Mouse (Mus musculus) heart, embryonic 12.5 days (tissue): ENCODE results near the gene Tbx6. TPM values are rescaled to one million over a fixed set of nuclear protein-coding genes. Genes with fewer than 3 reads are reported as not detected.
A peak's percentile ranks its signal among the peaks of the same experiment; 100 is the strongest.
"Not testable (repeated sequence)": the region's sequence is repeated elsewhere in the genome, so short reads cannot be mapped to it uniquely, and the experiment has no call there.

Source experiments
- ATAC-seq: fragments of 200-750 bp; cut with Nextera tagmentation; 2 replicates; pipeline ENCODE4 v1.8.0; 2017; ENCODE audit warnings: moderate TSS enrichment, moderate library complexity; ENCODE audit not compliant: insufficient number of reproducible peaks, low FRiP score
- H3K27ac ChIP-seq: fragments of 300-500 bp; sonication (generic); 2 replicates; pipeline ENCODE4 v1.5.1; 2016; ENCODE audit warnings: mild to moderate bottlenecking, moderate library complexity; ENCODE audit not compliant: poor library complexity, severe bottlenecking
- H3K27me3 ChIP-seq: fragments of 300-500 bp; sonication (generic); replicated peaks from 2 replicates; pipeline ENCODE4 v1.6.1; 2016; ENCODE audit warnings: mild to moderate bottlenecking, moderate library complexity
- H3K36me3 ChIP-seq: fragments of 300-500 bp; sonication (generic); 2 replicates; pipeline ENCODE4 v1.6.1; 2016; ENCODE audit warnings: mild to moderate bottlenecking, moderate library complexity
- H3K4me1 ChIP-seq: fragments of 300-500 bp; sonication (generic); replicated peaks from 2 replicates; pipeline ENCODE4 v1.6.1; 2016; ENCODE audit warnings: mild to moderate bottlenecking
- H3K4me2 ChIP-seq: fragments of 300-500 bp; sonication (generic); 2 replicates; pipeline ENCODE4 v1.6.1; 2016; ENCODE audit warnings: mild to moderate bottlenecking, moderate library complexity
- H3K4me3 ChIP-seq: fragments of 300-500 bp; sonication (generic); 2 replicates; pipeline ENCODE4 v1.5.1; 2016; ENCODE audit warnings: mild to moderate bottlenecking
- H3K9ac ChIP-seq: fragments of 300-500 bp; sonication (generic); 2 replicates; pipeline ENCODE4 v1.6.1; 2016; ENCODE audit warnings: mild to moderate bottlenecking, moderate library complexity
- H3K9me3 ChIP-seq: fragments of 300-500 bp; sonication (generic); replicated peaks from 2 replicates; pipeline ENCODE4 v1.6.1; 2016; ENCODE audit warnings: mild to moderate bottlenecking, moderate library complexity
- WGBS: fragments of 180-500 bp; shearing (Covaris S2); methylation state at CpG from one replicate; pipeline ENCODE4 v1.1.7; 2016; 5-methylcytosine and 5-hydroxymethylcytosine counted together
- polyA plus RNA-seq: library from polyadenylated mRNA; unstranded; fragments of >200 nt; fragmentation: Nextera tagmentation; extraction: Ambion mirVana; gene quantifications from 2 replicates; pipeline ENCODE4 v1.2.1, GENCODE M21; 2016

Tbx6 gene
- polyA plus RNA-seq, 1 experiment from 2014 or later, result 0.33 TPM

- peaks cover 68% of the 10 kb centered on the region for H3K36me3 ChIP-seq
- H3K9me3 ChIP-seq, result no peaks in the 10 kb centered on the region
- ATAC-seq, result no peak
- no peak overlapping the region for H3K27ac ChIP-seq
- WGBS, result 83% methylated on average over 11 of the region's 12 CpGs
- H3K4me2 ChIP-seq, result no peak overlapping the region
- no peak overlapping the region for H3K4me3 ChIP-seq
- H3K27me3 ChIP-seq, result no peaks in the 10 kb centered on the region
- H3K4me1 ChIP-seq, result peaks cover 5% of the 10 kb centered on the region
- no peak overlapping the region for H3K9ac ChIP-seq
Observed at GRCm38 (mm10) chr7:126770784-126771183, 10.5 kb upstream of the Tbx6 start.

GRCm38 (mm10) chr7:126773351-126773750 lies 7.9 kb upstream of the Tbx6 start:
- Histone ChIP-seq H3K27me3 (no peaks in the 10 kb centered on the region), H3K4me3 (no peak overlapping the region), H3K4me2 (no peak overlapping the region), H3K36me3 (peaks cover 49% of the 10 kb centered on the region), H3K9ac (no peak overlapping the region), H3K4me1 (peaks cover 23% of the 10 kb centered on the region), H3K9me3 (no peaks in the 10 kb centered on the region), H3K27ac (no peak overlapping the region)
- 76% methylated on average over 2 of the region's 2 CpGs for WGBS
- no peak for ATAC-seq

GRCm38 (mm10) chr7:126774463-126774862 lies 6.8 kb upstream of the Tbx6 start:
- Histone ChIP-seq H3K4me2 (no peak overlapping the region), H3K36me3 (peaks cover 47% of the 10 kb centered on the region), H3K27ac (no peak overlapping the region), H3K9me3 (no peaks in the 10 kb centered on the region), H3K27me3 (no peaks in the 10 kb centered on the region), H3K4me3 (no peak overlapping the region), H3K9ac (no peak overlapping the region), H3K4me1 (peaks cover 24% of the 10 kb centered on the region)
- ATAC-seq, result no peak
- WGBS, result 78% methylated on average over 2 of the region's 2 CpGs

- H3K9me3 ChIP-seq, result no peaks in the 10 kb centered on the region
- H3K4me2 ChIP-seq, result peak overlapping the region; percentile 94; the same call in 1 of the 2 replicates
- H3K27ac ChIP-seq, result 0 out of 2 replicates have a peak overlapping the region, but pooled peaks have one; percentile 76
- 0 out of 2 replicates have a peak overlapping the region, but pooled peaks have one; percentile 96 for H3K9ac ChIP-seq
- peaks cover 33% of the 10 kb centered on the region for H3K4me1 ChIP-seq
- H3K4me3 ChIP-seq, result no peak overlapping the region
- no peak for ATAC-seq
- H3K27me3 ChIP-seq, result no peaks in the 10 kb centered on the region
- 77% methylated on average over 10 of the region's 10 CpGs for WGBS
- peaks cover 37% of the 10 kb centered on the region for H3K36me3 ChIP-seq
Observed at GRCm38 (mm10) chr7:126775185-126775977, 5.9 kb upstream of the Tbx6 start.

GRCm38 (mm10) chr7:126775978-126776234 lies 5.4 kb upstream of the Tbx6 start:
- Histone ChIP-seq H3K27ac (peak overlapping the region; percentile 76; the same call in 1 of the 2 replicates), H3K27me3 (no peaks in the 10 kb centered on the region), H3K9me3 (no peaks in the 10 kb centered on the region), H3K4me2 (peak overlapping the region; percentile 94), H3K36me3 (peaks cover 32% of the 10 kb centered on the region), H3K4me3 (no peak overlapping the region), H3K4me1 (peaks cover 34% of the 10 kb centered on the region), H3K9ac (peak overlapping the region; percentile 96; the same call in 1 of the 2 replicates)
- 51% methylated on average over 3 of the region's 3 CpGs for WGBS
- no peak for ATAC-seq

DNA sequence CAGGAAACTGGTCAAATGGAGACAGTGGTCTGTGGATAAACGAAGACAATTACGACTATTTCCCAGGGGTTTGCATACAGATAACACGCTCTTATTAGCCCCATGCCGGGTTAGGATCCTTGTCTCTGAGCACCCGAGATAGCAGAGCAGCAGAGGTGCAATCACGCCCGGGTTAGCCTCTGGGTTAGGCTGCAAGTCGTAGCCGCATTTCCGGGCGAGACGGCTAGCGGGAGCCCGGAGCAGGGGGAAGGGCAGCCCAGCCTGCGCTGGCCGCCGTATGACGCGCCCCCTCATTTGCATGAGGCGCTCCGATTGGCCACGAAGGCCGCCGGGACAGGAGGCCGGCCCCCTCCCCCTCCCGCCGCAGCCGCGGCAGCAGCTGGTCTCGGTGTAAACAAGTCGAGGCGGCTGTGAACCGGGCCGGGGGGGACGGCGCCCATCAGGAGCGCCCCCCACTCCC lies 4.7 kb upstream of the Tbx6 start, which contains the start of gene Ypel3:
Gene Ypel3, plus strand, starts transcription at position 358 of the 460 bp plus-strand sequence.
- no peaks in the 10 kb centered on the region for H3K27me3 ChIP-seq
- peaks cover 41% of the 10 kb centered on the region for H3K4me1 ChIP-seq
- H3K9ac ChIP-seq, result peak within 1 kb of the TSS; percentile 96
- peak within 1 kb of the TSS; percentile 94 for H3K4me2 ChIP-seq
- peak within 1 kb of the TSS; percentile 74 for H3K4me3 ChIP-seq
- H3K36me3 ChIP-seq, result peaks cover 28% of the 10 kb centered on the region
- peak within 1 kb of the TSS; percentile 76 for H3K27ac ChIP-seq
- no peaks in the 10 kb centered on the region for H3K9me3 ChIP-seq
- peak; percentile 93 for ATAC-seq
- WGBS, result under 1% methylated on average over 32 of the region's 37 CpGs

GRCm38 (mm10) chr7:126777476-126777875 lies 3.8 kb upstream of the Tbx6 start:
- Histone ChIP-seq H3K4me2 (peak overlapping the region; percentile 94), H3K27ac (no peak overlapping the region; the same call in 1 of the 2 replicates), H3K27me3 (no peaks in the 10 kb centered on the region), H3K4me1 (peaks cover 45% of the 10 kb centered on the region), H3K4me3 (peak overlapping the region; percentile 74), H3K9ac (peak overlapping the region; percentile 96), H3K9me3 (no peaks in the 10 kb centered on the region), H3K36me3 (peaks cover 24% of the 10 kb centered on the region)
- 53% methylated on average over 10 of the region's 10 CpGs for WGBS
- ATAC-seq, result no peak

- Histone ChIP-seq H3K9me3 (no peaks in the 10 kb centered on the region), H3K36me3 (peaks cover 22% of the 10 kb centered on the region), H3K4me1 (peaks cover 45% of the 10 kb centered on the region), H3K9ac (peak overlapping the region; percentile 96; the same call in 1 of the 2 replicates), H3K4me2 (peak overlapping the region; percentile 94), H3K27ac (no peak overlapping the region), H3K27me3 (no peaks in the 10 kb centered on the region), H3K4me3 (peak overlapping the region; percentile 74)
- WGBS, result 82% methylated on average over 3 of the region's 3 CpGs
- ATAC-seq, result no peak
Observed at GRCm38 (mm10) chr7:126778147-126778546, 3.1 kb upstream of the Tbx6 start.

GRCm38 (mm10) chr7:126779101-126779500 lies 2.2 kb upstream of the Tbx6 start:
- H3K4me2 ChIP-seq, H3K27me3 ChIP-seq, H3K27ac ChIP-seq, H3K4me3 ChIP-seq, ATAC-seq, H3K9ac ChIP-seq, H3K9me3 ChIP-seq: not testable (repeated sequence)
- Histone ChIP-seq H3K36me3 (peaks cover 20% of the 10 kb centered on the region), H3K4me1 (peaks cover 45% of the 10 kb centered on the region)
- WGBS, result 83% methylated on average over 7 of the region's 7 CpGs

GRCm38 (mm10) chr7:126779983-126780970 lies 1.0 kb upstream of the Tbx6 start:
- H3K4me3 ChIP-seq, result peak overlapping the region; percentile 46
- H3K36me3 ChIP-seq, result peaks cover 32% of the 10 kb centered on the region
- H3K4me2 ChIP-seq, result peak overlapping the region; percentile 91
- H3K9ac ChIP-seq, result peak overlapping the region; percentile 70
- no peaks in the 10 kb centered on the region for H3K27me3 ChIP-seq
- WGBS, result under 1% methylated on average over 21 of the region's 21 CpGs
- H3K9me3 ChIP-seq, result no peaks in the 10 kb centered on the region
- H3K27ac ChIP-seq, result 0 out of 2 replicates have a peak overlapping the region, but pooled peaks have one; percentile 26
- ATAC-seq, result peak; percentile 62
- H3K4me1 ChIP-seq, result peaks cover 45% of the 10 kb centered on the region
